Mouse (Mus musculus) hindbrain, embryonic 12.5 days (tissue): ENCODE measurements around the gene Olfr550. TPM values are rescaled to one million over a fixed set of nuclear protein-coding genes. Genes with fewer than 3 reads are reported as not detected.
"Not testable (repeated sequence)": the region's sequence is repeated elsewhere in the genome, so short reads cannot be mapped to it uniquely, and the experiment has no call there.

Experiments used
- ATAC-seq: fragments of 200-750 bp; cut with Nextera tagmentation; 2 replicates; pipeline ENCODE4 v1.8.0; 2017; ENCODE audit warnings: moderate TSS enrichment; ENCODE audit not compliant: low FRiP score
- H3K27ac ChIP-seq: fragments of 300-500 bp; sonication (generic); 2 replicates; pipeline ENCODE4 v1.5.1; 2016; ENCODE audit warnings: mild to moderate bottlenecking
- H3K27me3 ChIP-seq: fragments of 300-500 bp; sonication (generic); 2 replicates; pipeline ENCODE4 v1.6.1; 2016; ENCODE audit warnings: mild to moderate bottlenecking
- H3K36me3 ChIP-seq: fragments of 300-500 bp; sonication (generic); 2 replicates; pipeline ENCODE4 v1.6.1; 2016; ENCODE audit warnings: mild to moderate bottlenecking
- H3K4me1 ChIP-seq: fragments of 300-500 bp; sonication (generic); 2 replicates; pipeline ENCODE4 v1.6.1; 2016
- H3K4me2 ChIP-seq: fragments of 300-500 bp; sonication (generic); replicated peaks from 2 replicates; pipeline ENCODE4 v1.6.1; 2016; ENCODE audit warnings: mild to moderate bottlenecking
- H3K4me3 ChIP-seq: fragments of 300-500 bp; sonication (generic); 2 replicates; pipeline ENCODE4 v1.5.1; 2016; ENCODE audit warnings: mild to moderate bottlenecking
- H3K9ac ChIP-seq: fragments of 300-500 bp; sonication (generic); 2 replicates; pipeline ENCODE4 v1.6.1; 2016; ENCODE audit warnings: mild to moderate bottlenecking, moderate library complexity
- H3K9me3 ChIP-seq: fragments of 300-500 bp; sonication (generic); replicated peaks from 2 replicates; pipeline ENCODE4 v1.6.1; 2016; ENCODE audit warnings: mild to moderate bottlenecking
- WGBS: fragments of 180-500 bp; shearing (Covaris S2); methylation state at CpG from one replicate; pipeline ENCODE4 v1.1.7; 2016; 5-methylcytosine and 5-hydroxymethylcytosine counted together
- polyA plus RNA-seq: library from polyadenylated mRNA; unstranded; fragments of >200 nt; fragmentation: Nextera tagmentation; extraction: Ambion mirVana; gene quantifications from 2 replicates; pipeline ENCODE4 v1.2.1, GENCODE M21; 2016

Olfr550 gene
- polyA plus RNA-seq, 1 experiment from 2014 or later, result not detected

DNA sequence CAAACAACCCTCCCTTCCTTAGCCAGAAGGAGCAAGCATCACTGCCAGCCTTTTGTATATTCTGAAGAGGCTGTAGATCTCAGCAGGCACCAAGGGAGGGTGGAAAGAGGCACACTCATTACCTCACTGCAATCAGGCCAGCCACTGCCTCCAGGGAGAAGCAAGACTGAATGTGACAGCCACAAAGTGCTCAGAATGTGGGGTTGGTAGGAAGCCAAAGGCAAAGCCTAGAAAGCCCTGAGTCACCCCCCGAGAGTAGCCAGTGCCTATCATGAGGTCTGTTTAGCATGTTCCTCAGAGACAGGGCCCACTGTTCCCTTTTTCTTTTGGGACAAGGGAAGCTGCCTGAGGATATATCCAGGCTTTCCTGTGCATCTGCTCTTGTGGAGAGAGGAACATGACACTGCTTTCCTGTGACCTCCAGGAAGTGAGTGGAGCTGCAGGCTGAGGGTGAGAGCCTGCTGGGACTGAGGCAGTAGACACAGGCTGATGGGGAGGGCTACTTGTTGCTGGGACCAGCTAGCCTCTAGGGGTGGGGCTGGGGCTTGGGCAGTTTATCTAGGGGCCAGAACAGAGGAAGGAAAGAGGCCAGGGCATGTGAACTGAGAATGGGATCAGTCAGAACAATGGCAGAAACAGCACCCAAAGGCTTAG is 26.3 kb downstream of the Olfr550 start, which contains the start of gene Olfr552:
TSS of gene Olfr552 (plus strand) at position 393 of the 654 bp plus-strand sequence.
- 81% methylated on average over 1 of the region's 1 CpGs for WGBS
- Histone ChIP-seq H3K4me3 (no peak within 1 kb of the TSS), H3K27me3 (no peaks in the 10 kb centered on the region), H3K4me2 (no peak within 1 kb of the TSS), H3K36me3 (no peaks in the 10 kb centered on the region), H3K9ac (no peak within 1 kb of the TSS), H3K4me1 (no peaks in the 10 kb centered on the region), H3K27ac (no peak within 1 kb of the TSS), H3K9me3 (no peaks in the 10 kb centered on the region)
- ATAC-seq, result no peak

DNA sequence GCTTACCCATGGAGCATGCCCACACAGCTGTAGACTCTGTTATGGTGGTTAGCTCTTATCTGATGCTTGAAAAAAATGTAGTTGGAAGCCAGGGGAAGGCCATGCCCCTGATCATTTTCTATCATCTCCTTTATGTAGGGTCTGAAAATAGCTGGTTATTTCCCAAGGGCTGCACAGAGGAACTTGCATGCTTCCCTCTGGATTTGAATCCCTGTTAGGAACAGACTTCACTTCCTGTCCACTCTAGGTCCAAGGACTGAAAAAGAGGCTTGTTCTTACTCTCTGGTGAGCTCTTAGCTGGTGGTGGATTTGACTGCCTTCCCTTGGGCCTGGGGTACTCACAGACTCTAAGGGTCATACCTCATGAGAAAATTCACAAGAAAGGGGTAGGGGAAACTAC is 46.9 kb downstream of the Olfr550 start, which contains the start of gene Olfr553:
TSS of gene Olfr553 (minus strand) at position 101 of the 400 bp plus-strand sequence.
- no peak for ATAC-seq

DNA sequence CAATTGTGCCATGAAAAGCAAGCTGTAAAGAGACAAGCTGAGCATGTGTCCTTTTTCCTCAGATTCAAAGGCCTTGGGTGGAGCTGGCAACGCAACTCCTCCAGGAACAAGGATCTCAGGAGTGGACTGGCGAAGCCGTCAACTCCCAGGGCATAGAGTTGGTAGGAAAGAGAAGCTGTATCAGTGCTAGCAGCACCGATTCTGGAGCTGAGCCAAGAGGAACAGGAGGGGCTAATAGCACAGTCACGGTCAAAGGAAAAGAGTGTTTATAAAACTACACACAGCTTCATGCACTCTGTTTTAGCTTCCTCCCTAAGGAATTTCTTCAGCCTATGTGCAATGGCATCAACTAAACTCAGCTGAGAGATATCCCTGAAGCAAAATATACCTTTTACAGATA is 48.4 kb downstream of the Olfr550 start:
- no peak for ATAC-seq
- Histone ChIP-seq H3K36me3 (no peaks in the 10 kb centered on the region), H3K4me3 (no peak overlapping the region), H3K9me3 (no peaks in the 10 kb centered on the region), H3K4me2 (no peak overlapping the region), H3K4me1 (no peaks in the 10 kb centered on the region), H3K27me3 (no peaks in the 10 kb centered on the region), H3K9ac (no peak overlapping the region), H3K27ac (no peak overlapping the region)
- 71% methylated on average over 5 of the region's 5 CpGs for WGBS

More for the DNA sequence above, 46.9 kb downstream of the Olfr550 start, which contains the start of gene Olfr553:
- Histone ChIP-seq H3K27ac (no peak within 1 kb of the TSS), H3K4me3 (no peak within 1 kb of the TSS), H3K4me2 (no peak within 1 kb of the TSS), H3K9ac (no peak within 1 kb of the TSS), H3K36me3 (no peaks in the 10 kb centered on the region), H3K9me3 (no peaks in the 10 kb centered on the region), H3K4me1 (no peaks in the 10 kb centered on the region), H3K27me3 (no peaks in the 10 kb centered on the region)

DNA sequence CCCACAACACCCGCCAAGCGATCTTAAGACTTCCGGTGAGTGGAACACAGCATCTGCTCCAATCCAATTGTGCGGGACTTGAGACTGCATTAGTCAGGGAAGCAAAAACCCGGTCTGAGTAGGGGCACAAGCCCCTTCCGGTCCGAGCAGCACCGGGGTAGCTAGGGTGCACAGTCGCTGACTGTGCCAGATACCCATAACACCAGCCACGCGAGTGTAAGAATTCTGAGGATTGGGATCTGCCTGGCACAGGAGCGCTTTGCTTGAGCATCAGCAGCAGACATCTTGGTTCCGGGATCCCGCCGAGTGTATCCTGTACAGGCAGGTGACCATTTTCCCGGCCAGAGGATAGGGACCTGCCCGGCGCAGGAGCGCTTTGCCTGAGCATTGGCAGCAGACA is 49.1 kb downstream of the Olfr550 start:
- H3K4me3 ChIP-seq, H3K4me1 ChIP-seq, H3K27ac ChIP-seq, H3K4me2 ChIP-seq, H3K9me3 ChIP-seq, H3K27me3 ChIP-seq, H3K36me3 ChIP-seq, ATAC-seq, H3K9ac ChIP-seq: not testable (repeated sequence)
- WGBS, result 88% methylated on average over 19 of the region's 19 CpGs

Other genes with a start within 250 kb of the Olfr550 start
- gene Rrm1, start 129.7 kb upstream of the Olfr550 start, polyA plus RNA-seq, result 114 and 116 TPM in 2 replicates
- gene Olfr543, start 89.8 kb upstream of the Olfr550 start, polyA plus RNA-seq, result 0.31 and 0.55 TPM in 2 replicates
- gene Olfr544, start 83.1 kb upstream of the Olfr550 start, polyA plus RNA-seq, result 0.15 and 0.20 TPM in 2 replicates
- 0.17 and 0.22 TPM in 2 replicates for gene Olfr545, start 71.9 kb upstream of the Olfr550 start, polyA plus RNA-seq
- gene Olfr547, start 36.7 kb upstream of the Olfr550 start, polyA plus RNA-seq, result not detected in 2 replicates
- gene Olfr548-ps1, start 30.5 kb upstream of the Olfr550 start, polyA plus RNA-seq, result not detected in 2 replicates
- gene Olfr549, start 21.6 kb upstream of the Olfr550 start, polyA plus RNA-seq, result not detected in 2 replicates
- 0.26 and 0.41 TPM in 2 replicates for gene Trim21, start 6.0 kb upstream of the Olfr550 start, polyA plus RNA-seq
- not detected in 2 replicates for gene Olfr551, start 20.4 kb downstream of the Olfr550 start, polyA plus RNA-seq
- not detected in 2 replicates for gene Olfr552, start 26.3 kb downstream of the Olfr550 start, polyA plus RNA-seq
- not detected in 2 replicates for gene Olfr553, start 46.8 kb downstream of the Olfr550 start, polyA plus RNA-seq
- not detected in 2 replicates for gene Olfr554, start 67.0 kb downstream of the Olfr550 start, polyA plus RNA-seq
- gene Olfr555, start 87.4 kb downstream of the Olfr550 start, polyA plus RNA-seq, result not detected in 2 replicates
- not detected in 2 replicates for gene Olfr556, start 93.5 kb downstream of the Olfr550 start, polyA plus RNA-seq
- gene Trim68, start 115.9 kb downstream of the Olfr550 start, polyA plus RNA-seq, result 9.6 and 12.5 TPM in 2 replicates
- not detected in 2 replicates for gene Olfr557, start 124.5 kb downstream of the Olfr550 start, polyA plus RNA-seq
- gene Olfr558, start 130.8 kb downstream of the Olfr550 start, polyA plus RNA-seq, result 0.18 and 0.48 TPM in 2 replicates
- not detected in 2 replicates for gene Olfr33, start 147.6 kb downstream of the Olfr550 start, polyA plus RNA-seq
- not detected in 2 replicates for gene Olfr559, start 156.0 kb downstream of the Olfr550 start, polyA plus RNA-seq
- gene Olfr560, start 187.9 kb downstream of the Olfr550 start, polyA plus RNA-seq, result not detected in 2 replicates
- 0.10 and 0.13 TPM in 2 replicates for gene Olfr78, start 188.0 kb downstream of the Olfr550 start, polyA plus RNA-seq
- gene Olfr561, start 199.8 kb downstream of the Olfr550 start, polyA plus RNA-seq, result not detected in 2 replicates
- not detected in 2 replicates for gene Olfr564, start 232.0 kb downstream of the Olfr550 start, polyA plus RNA-seq